Mouse (Mus musculus): Measurements from ENCODE around the gene Msl2. TPM values are rescaled to one million over a fixed set of nuclear protein-coding genes. Genes with fewer than 3 reads are reported as not detected.

The Msl2 gene
- polyA plus RNA-seq, 1 experiment from 2014 or later = 5.3 TPM

GRCm38 (mm10) chr9:101052691-101053090, 21.2 kb upstream of the Msl2 start:
- H3K4me3 ChIP-seq (replicated peaks) = no peak overlapping the region
- H3K27me3 ChIP-seq = no peaks in the 10 kb centered on the region
- no peak overlapping the region for H3K4me2 ChIP-seq (replicated peaks)
- H3K9me3 ChIP-seq (replicated peaks) = no peaks in the 10 kb centered on the region
- no peak overlapping the region for H3K27ac ChIP-seq (replicated peaks)
- no peak overlapping the region for H3K9ac ChIP-seq
- ATAC-seq (ENCODE audit: insufficient number of reproducible peaks, low FRiP score, low TSS enrichment, low read depth) = no peak
- no peaks in the 10 kb centered on the region for H3K36me3 ChIP-seq
- no peaks in the 10 kb centered on the region for H3K4me1 ChIP-seq
- 60% methylated on average over 6 of the region's 6 CpGs for whole genome bisulfite sequencing

- Histone ChIP-seq H3K4me1 (no peaks in the 10 kb centered on the region), H3K4me3 (replicated peaks) (no peak overlapping the region), H3K36me3 (no peaks in the 10 kb centered on the region), H3K9ac (no peak overlapping the region), H3K27me3 (no peaks in the 10 kb centered on the region), H3K9me3 (replicated peaks) (no peaks in the 10 kb centered on the region), H3K27ac (replicated peaks) (no peak overlapping the region), H3K4me2 (replicated peaks) (no peak overlapping the region)
- ATAC-seq (ENCODE audit: insufficient number of reproducible peaks, low FRiP score, low TSS enrichment, low read depth) = no peak
- WGBS = 66% methylated on average over 14 of the region's 14 CpGs
Observed at GRCm38 (mm10) chr9:101053279-101053678, 20.6 kb upstream of the Msl2 start.

GRCm38 (mm10) chr9:101057156-101057555, 16.7 kb upstream of the Msl2 start:
- no peaks in the 10 kb centered on the region for H3K4me1 ChIP-seq
- no peaks in the 10 kb centered on the region for H3K27me3 ChIP-seq
- WGBS = 86% methylated on average over 4 of the region's 4 CpGs
- no peak overlapping the region for H3K4me3 ChIP-seq (replicated peaks)
- H3K27ac ChIP-seq (replicated peaks) = no peak overlapping the region
- no peak overlapping the region for H3K9ac ChIP-seq
- H3K36me3 ChIP-seq = no peaks in the 10 kb centered on the region
- no peak for ATAC-seq (ENCODE audit: insufficient number of reproducible peaks, low FRiP score, low TSS enrichment, low read depth)
- H3K4me2 ChIP-seq (replicated peaks) = no peak overlapping the region
- no peaks in the 10 kb centered on the region for H3K9me3 ChIP-seq (replicated peaks)

- WGBS = 54% methylated on average over 11 of the region's 11 CpGs
- no peaks in the 10 kb centered on the region for H3K36me3 ChIP-seq
- H3K4me2 ChIP-seq (replicated peaks) = no peak overlapping the region
- no peak overlapping the region for H3K27ac ChIP-seq (replicated peaks)
- no peak overlapping the region for H3K4me3 ChIP-seq (replicated peaks)
- H3K9ac ChIP-seq = no peak overlapping the region
- H3K9me3 ChIP-seq (replicated peaks) = no peaks in the 10 kb centered on the region
- no peaks in the 10 kb centered on the region for H3K27me3 ChIP-seq
- no peak for ATAC-seq (ENCODE audit: insufficient number of reproducible peaks, low FRiP score, low TSS enrichment, low read depth)
- H3K4me1 ChIP-seq = no peaks in the 10 kb centered on the region
Observed at GRCm38 (mm10) chr9:101061035-101061434, 12.9 kb upstream of the Msl2 start.

- no peaks in the 10 kb centered on the region for H3K27me3 ChIP-seq
- H3K36me3 ChIP-seq = no peaks in the 10 kb centered on the region
- no peaks in the 10 kb centered on the region for H3K4me1 ChIP-seq
- no peak for ATAC-seq (ENCODE audit: insufficient number of reproducible peaks, low FRiP score, low TSS enrichment, low read depth)
- no peaks in the 10 kb centered on the region for H3K9me3 ChIP-seq (replicated peaks)
- no peak overlapping the region for H3K9ac ChIP-seq
- 57% methylated on average over 6 of the region's 6 CpGs for WGBS
- H3K4me3 ChIP-seq (replicated peaks) = no peak overlapping the region
- no peak overlapping the region for H3K27ac ChIP-seq (replicated peaks)
- no peak overlapping the region for H3K4me2 ChIP-seq (replicated peaks)
Observed at GRCm38 (mm10) chr9:101062253-101062780, 11.6 kb upstream of the Msl2 start.

DNA sequence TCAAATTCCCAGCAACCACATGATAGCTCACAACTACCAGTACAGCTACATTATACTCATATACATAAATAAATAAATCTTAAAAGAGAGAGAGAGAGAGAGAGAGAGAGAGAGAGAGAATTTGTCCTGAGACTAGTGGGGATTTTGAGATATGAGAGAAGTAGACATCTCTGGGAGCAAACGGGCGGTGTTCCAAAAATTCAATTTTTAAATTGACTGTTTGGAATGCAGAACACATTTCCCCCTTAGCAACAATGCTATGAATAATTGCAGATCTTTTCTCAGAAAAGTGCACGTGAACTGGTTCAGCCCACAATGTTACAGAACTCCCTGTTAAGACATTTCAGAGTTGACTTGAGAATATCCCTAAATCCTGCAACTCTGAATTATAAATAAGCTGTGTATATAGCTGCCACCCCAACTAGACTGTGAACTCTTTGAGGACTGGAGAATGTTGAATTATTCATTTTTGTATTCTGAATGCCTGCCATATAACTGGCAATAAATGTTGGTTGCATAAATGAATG, 8.8 kb upstream of the Msl2 start:
- Histone ChIP-seq H3K36me3 (no peaks in the 10 kb centered on the region), H3K4me1 (no peaks in the 10 kb centered on the region), H3K4me3 (replicated peaks) (no peak overlapping the region), H3K27me3 (no peaks in the 10 kb centered on the region), H3K9me3 (replicated peaks) (no peaks in the 10 kb centered on the region), H3K4me2 (replicated peaks) (no peak overlapping the region), H3K9ac (no peak overlapping the region), H3K27ac (replicated peaks) (no peak overlapping the region)
- 40% methylated on average over 3 of the region's 3 CpGs for WGBS
- ATAC-seq (ENCODE audit: insufficient number of reproducible peaks, low FRiP score, low TSS enrichment, low read depth) = no peak

- WGBS = 92% methylated on average over 3 of the region's 3 CpGs
- ATAC-seq (ENCODE audit: insufficient number of reproducible peaks, low FRiP score, low TSS enrichment, low read depth) = no peak
- Histone ChIP-seq H3K27ac (replicated peaks) (no peak overlapping the region), H3K4me3 (replicated peaks) (no peak overlapping the region), H3K9ac (no peak overlapping the region), H3K27me3 (no peaks in the 10 kb centered on the region), H3K36me3 (no peaks in the 10 kb centered on the region), H3K9me3 (replicated peaks) (no peaks in the 10 kb centered on the region), H3K4me1 (peaks cover 3% of the 10 kb centered on the region; the same call in 1 of the 2 replicates), H3K4me2 (replicated peaks) (no peak overlapping the region)
Observed at GRCm38 (mm10) chr9:101069781-101070180, 4.1 kb upstream of the Msl2 start.

- Histone ChIP-seq H3K27ac (replicated peaks) (no peak overlapping the region), H3K9ac (no peak overlapping the region), H3K4me2 (replicated peaks) (no peak overlapping the region), H3K4me3 (replicated peaks) (no peak overlapping the region), H3K27me3 (no peaks in the 10 kb centered on the region), H3K36me3 (no peaks in the 10 kb centered on the region), H3K4me1 (peaks cover 4% of the 10 kb centered on the region), H3K9me3 (replicated peaks) (no peaks in the 10 kb centered on the region)
- WGBS = 43% methylated on average over 5 of the region's 5 CpGs
- no peak for ATAC-seq (ENCODE audit: insufficient number of reproducible peaks, low FRiP score, low TSS enrichment, low read depth)
Observed at GRCm38 (mm10) chr9:101072506-101072905, 1.4 kb upstream of the Msl2 start.

GRCm38 (mm10) chr9:101073041-101073986, 587 bp upstream of the Msl2 start:
- WGBS = 1% methylated on average over 63 of the region's 65 CpGs
- Histone ChIP-seq H3K4me3 (replicated peaks) (peak overlapping the region; percentile 95), H3K9ac (peak overlapping the region; percentile 96), H3K4me1 (peaks cover 9% of the 10 kb centered on the region), H3K9me3 (replicated peaks) (no peaks in the 10 kb centered on the region), H3K36me3 (no peaks in the 10 kb centered on the region), H3K4me2 (replicated peaks) (peak overlapping the region; percentile 63), H3K27ac (replicated peaks) (peak overlapping the region; percentile 96), H3K27me3 (no peaks in the 10 kb centered on the region)
- peak; percentile 96 for ATAC-seq (ENCODE audit: insufficient number of reproducible peaks, low FRiP score, low TSS enrichment, low read depth)

DNA sequence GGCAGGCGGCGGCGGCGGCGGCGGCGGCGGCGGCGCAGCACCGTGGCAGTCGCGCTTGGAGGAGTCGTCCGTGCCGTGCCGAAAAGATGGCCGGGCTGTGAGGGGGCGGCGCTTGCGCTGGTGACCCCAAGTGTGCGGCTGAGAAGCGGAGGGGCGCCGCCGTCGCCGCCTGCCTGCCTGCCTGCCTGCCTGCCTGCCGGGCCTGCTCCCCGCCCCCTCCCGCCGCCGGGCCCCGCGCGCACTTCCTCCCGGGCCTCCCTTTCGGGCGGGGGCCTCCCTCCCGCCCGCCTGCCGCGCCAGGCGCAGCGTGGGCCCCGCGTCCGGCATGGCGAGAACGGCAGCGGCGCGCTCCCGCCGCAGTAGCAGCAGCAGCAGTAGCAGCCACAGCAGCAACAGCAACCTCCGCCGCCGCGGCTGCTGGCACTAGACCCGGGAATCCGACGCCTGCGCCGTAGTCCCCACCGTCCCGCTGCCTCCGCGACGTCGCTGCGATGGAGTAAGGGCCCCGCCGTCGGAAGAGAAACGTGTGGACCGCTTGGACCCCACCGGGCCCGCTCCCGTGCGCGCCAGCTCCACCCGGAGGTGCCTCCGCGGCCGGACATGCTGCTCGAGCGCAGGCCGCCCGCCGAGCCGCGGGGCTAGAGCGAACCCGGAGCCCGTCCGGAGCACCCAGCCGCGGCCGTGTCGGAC, 576 bp downstream of the Msl2 start:
- peak overlapping the region; percentile 95 for H3K4me3 ChIP-seq (replicated peaks)
- H3K9ac ChIP-seq = peak overlapping the region; percentile 94
- peak overlapping the region; percentile 75 for H3K4me2 ChIP-seq (replicated peaks)
- no peaks in the 10 kb centered on the region for H3K36me3 ChIP-seq
- H3K27ac ChIP-seq (replicated peaks) = peak overlapping the region; percentile 98
- WGBS = under 1% methylated on average over 84 of the region's 100 CpGs
- ATAC-seq (ENCODE audit: insufficient number of reproducible peaks, low FRiP score, low TSS enrichment, low read depth) = peak; percentile 81
- no peaks in the 10 kb centered on the region for H3K27me3 ChIP-seq
- peaks cover 20% of the 10 kb centered on the region for H3K4me1 ChIP-seq
- no peaks in the 10 kb centered on the region for H3K9me3 ChIP-seq (replicated peaks)

DNA sequence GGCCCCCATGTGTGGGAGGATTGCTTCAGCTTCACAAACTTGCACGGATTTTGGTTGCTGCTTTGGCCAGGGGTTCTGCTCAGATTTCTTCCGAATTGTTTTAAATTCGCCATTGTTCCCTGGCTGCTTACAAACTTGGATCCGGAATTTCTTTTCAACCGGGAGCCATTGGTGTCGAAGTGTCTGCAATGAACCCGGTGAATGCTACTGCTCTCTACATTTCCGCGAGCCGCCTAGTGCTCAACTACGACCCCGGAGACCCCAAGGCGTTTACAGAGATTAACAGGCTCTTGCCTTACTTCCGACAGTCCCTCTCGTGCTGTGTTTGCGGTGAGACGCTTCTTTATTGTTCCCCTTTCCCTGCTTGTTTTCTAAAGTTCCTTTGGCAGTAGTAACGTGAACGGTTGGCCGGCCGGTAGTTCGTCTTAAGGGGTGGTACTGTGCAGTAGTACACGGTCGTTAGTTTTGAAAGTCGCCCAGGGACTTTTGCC, 1.2 kb downstream of the Msl2 start:
- H3K27me3 ChIP-seq = no peaks in the 10 kb centered on the region
- peak overlapping the region; percentile 75 for H3K4me2 ChIP-seq (replicated peaks)
- H3K36me3 ChIP-seq = no peaks in the 10 kb centered on the region
- ATAC-seq (ENCODE audit: insufficient number of reproducible peaks, low FRiP score, low TSS enrichment, low read depth) = no peak
- peaks cover 27% of the 10 kb centered on the region for H3K4me1 ChIP-seq
- H3K27ac ChIP-seq (replicated peaks) = peak overlapping the region; percentile 98
- peak overlapping the region; percentile 95 for H3K4me3 ChIP-seq (replicated peaks)
- peak overlapping the region; percentile 94 for H3K9ac ChIP-seq
- under 1% methylated on average over 25 of the region's 25 CpGs for WGBS
- H3K9me3 ChIP-seq (replicated peaks) = no peaks in the 10 kb centered on the region
